Comparison of ENCODE assay signal across 12 mouse cellular contexts in genomic region chr8:94869146-94869545, GRCm38 (mm10). TPM values are rescaled to one million over a fixed set of nuclear protein-coding genes. Genes with fewer than 3 reads are reported as not detected.
DNase-seq lines count a peak whose midpoint lies in the region; ATAC-seq and TF ChIP-seq lines count a peak whose summit lies in the region.
"Had no signal": no experiment of that assay in that cellular context is flagged by ENCODE, and none has a peak within 500 bp of the region (broad histone marks: within the 10 kb centered on the region; RNA-seq: fewer than 3 reads in every experiment).

No protein-coding gene starts in this region.

- TF ChIP-seq CTCF in brain, embryonic 14.5 days (IDR thresholded peaks at IDR 0.05; ENCODE audit: borderline replicate concordance, extremely low read depth, insufficient read depth, insufficient read length) = no peak

- peak; percentile 21; the same call in 1 of the 2 replicates for ATAC-seq in heart, embryonic 16.5 days (replicated peaks; ENCODE audit: extremely low read depth, insufficient read depth, low FRiP score)
- no peak for ATAC-seq in midbrain, embryonic 11.5 days (ENCODE audit: low FRiP score)
- ATAC-seq: Patski had no signal

- H3K9me3 ChIP-seq in heart, embryonic 16.5 days (replicated peaks; ENCODE audit: control insufficient read depth, low read length) = no peaks in the 10 kb centered on the region
- no peaks in the 10 kb centered on the region for H3K9me3 ChIP-seq in midbrain, embryonic 11.5 days (ENCODE audit: control insufficient read depth, low read length)

- TF ChIP-seq POLR2A in brain, embryonic 14.5 days (IDR thresholded peaks at IDR 0.05; ENCODE audit: borderline replicate concordance, extremely low read depth, insufficient read depth, insufficient read length, poor library complexity, severe bottlenecking) = no peak

- peaks cover 9% of the 10 kb centered on the region for H3K36me3 ChIP-seq in heart, embryonic 16.5 days (ENCODE audit: control insufficient read depth, insufficient read depth)
- no peaks in the 10 kb centered on the region for H3K36me3 ChIP-seq in midbrain, embryonic 11.5 days (ENCODE audit: control insufficient read depth, insufficient read depth, low read length)

- no peak overlapping the region for H3K4me3 ChIP-seq in heart, embryonic 16.5 days (ENCODE audit: low read length)
- H3K4me3 ChIP-seq in midbrain, embryonic 11.5 days (ENCODE audit: low read depth, low read length) = no peak overlapping the region

- intact Hi-C loops in heart, postnatal 14 days (cut with DNase I) = no loop called here

- peaks cover 39% of the 10 kb centered on the region for H3K4me1 ChIP-seq in heart, embryonic 16.5 days (ENCODE audit: control insufficient read depth, insufficient read depth, low read length)
- peaks cover 7% of the 10 kb centered on the region; the same call in 1 of the 2 replicates for H3K4me1 ChIP-seq in midbrain, embryonic 11.5 days (ENCODE audit: control insufficient read depth, insufficient read depth, low read length)

- DNase-seq in heart, adult 11 months = peak; percentile 95
- DNase-seq in heart, postnatal 14 days = no peak
- DNase-seq in brain, embryonic 14.5 days (ENCODE audit: low read depth) = peak; percentile 50
- no peak for DNase-seq in midbrain, embryonic 11.5 days (ENCODE audit: low spot score, missing footprints)
- DNase-seq in yolk sac, embryonic 10.5 days (ENCODE audit: low spot score) = no peak
- DNase-seq in testis, postnatal 10 days (ENCODE audit: low spot score) = no peak
- DNase-seq in cerebellum, postnatal 36 days = no peak
- DNase-seq: kidney, adult 8-10 months; right cerebral cortex, postnatal 14 days; thymus, adult 2 months had no signal

- no peak overlapping the region for H3K27ac ChIP-seq in heart, embryonic 16.5 days (ENCODE audit: low read length)
- H3K27ac ChIP-seq in midbrain, embryonic 11.5 days (ENCODE audit: low read depth, low read length) = no peak overlapping the region

- 41% methylated on average over 7 of the region's 7 CpGs for WGBS in heart, embryonic 16.5 days
- WGBS in midbrain, embryonic 11.5 days = 61% methylated on average over 7 of the region's 7 CpGs

- H3K4me2 ChIP-seq in heart, embryonic 16.5 days (ENCODE audit: low read depth, low read length) = peak overlapping the region; percentile 17; the same call in 1 of the 2 replicates
- peak overlapping the region; percentile 2; the same call in 1 of the 2 replicates for H3K4me2 ChIP-seq in midbrain, embryonic 11.5 days

- peak overlapping the region; percentile 35 for H3K9ac ChIP-seq in heart, embryonic 16.5 days (ENCODE audit: low read length)
- H3K9ac ChIP-seq in midbrain, embryonic 11.5 days (ENCODE audit: low read length) = no peak overlapping the region

- H3K27me3 ChIP-seq in heart, embryonic 16.5 days (ENCODE audit: control insufficient read depth, insufficient read depth, low read length) = no peaks in the 10 kb centered on the region
- no peaks in the 10 kb centered on the region; the same call in 1 of the 2 replicates for H3K27me3 ChIP-seq in midbrain, embryonic 11.5 days (ENCODE audit: control insufficient read depth, insufficient read depth, low read length)
- H3K27me3 ChIP-seq: Patski had no signal

RNA-seq across cellular contexts. Expression of gene Dok4, which starts 7.0 kb away (rescaled TPM):
- 10 to 100 TPM; 23.3 to 26.5 TPM for total RNA-seq in heart, postnatal 14 days (2021)
- polyA plus RNA-seq in brain, embryonic 14.5 days (2012; rRNA removed) = 82.4 and 85.0 TPM in 2 replicates
- polyA plus RNA-seq in heart, embryonic 16.5 days (2015; fragmentation: Nextera tagmentation; extraction: Ambion mirVana) = 28.9 and 33.7 TPM in 2 replicates
- polyA plus RNA-seq in midbrain, embryonic 11.5 days (2014; fragmentation: Nextera tagmentation; extraction: Ambion mirVana) = 12.0 and 12.9 TPM in 2 replicates

RNA-seq across cellular contexts. Expression of gene Polr2c, which starts 11.9 kb away (rescaled TPM):
- 10 to 100 TPM; 65.4 to 65.8 TPM for total RNA-seq in heart, postnatal 14 days (2021)
- polyA plus RNA-seq in brain, embryonic 14.5 days (2012; rRNA removed) = 98.3 and 144 TPM in 2 replicates
- 123 and 134 TPM in 2 replicates for polyA plus RNA-seq in heart, embryonic 16.5 days (2015; fragmentation: Nextera tagmentation; extraction: Ambion mirVana)
- polyA plus RNA-seq in midbrain, embryonic 11.5 days (2014; fragmentation: Nextera tagmentation; extraction: Ambion mirVana) = 160 and 169 TPM in 2 replicates

RNA-seq across cellular contexts. Expression of gene Ciapin1, which starts 31.0 kb away (rescaled TPM):
- 10 to 100 TPM; 76.8 to 92.4 TPM for total RNA-seq in heart, postnatal 14 days (2021)
- 81.3 and 82.0 TPM in 2 replicates for polyA plus RNA-seq in brain, embryonic 14.5 days (2012; rRNA removed)
- 88.2 and 98.8 TPM in 2 replicates for polyA plus RNA-seq in heart, embryonic 16.5 days (2015; fragmentation: Nextera tagmentation; extraction: Ambion mirVana)
- 134 and 154 TPM in 2 replicates for polyA plus RNA-seq in midbrain, embryonic 11.5 days (2014; fragmentation: Nextera tagmentation; extraction: Ambion mirVana)

RNA-seq across cellular contexts. Expression of gene Coq9, which starts 31.0 kb away (rescaled TPM):
- 100 to 1,000 TPM; 400 to 427 TPM for total RNA-seq in heart, postnatal 14 days (2021)
- polyA plus RNA-seq in brain, embryonic 14.5 days (2012; rRNA removed) = 60.1 and 62.3 TPM in 2 replicates
- polyA plus RNA-seq in heart, embryonic 16.5 days (2015; fragmentation: Nextera tagmentation; extraction: Ambion mirVana) = 194 and 209 TPM in 2 replicates
- polyA plus RNA-seq in midbrain, embryonic 11.5 days (2014; fragmentation: Nextera tagmentation; extraction: Ambion mirVana) = 49.4 and 51.5 TPM in 2 replicates

RNA-seq across cellular contexts. Expression of gene Ccdc102a, which starts 48.8 kb away (rescaled TPM):
- 10 to 100 TPM; 10.8 to 10.9 TPM for total RNA-seq in heart, postnatal 14 days (2021)
- 9.0 and 11.1 TPM in 2 replicates for polyA plus RNA-seq in brain, embryonic 14.5 days (2012; rRNA removed)
- 17.4 and 19.8 TPM in 2 replicates for polyA plus RNA-seq in heart, embryonic 16.5 days (2015; fragmentation: Nextera tagmentation; extraction: Ambion mirVana)
- polyA plus RNA-seq in midbrain, embryonic 11.5 days (2014; fragmentation: Nextera tagmentation; extraction: Ambion mirVana) = 13.5 and 15.9 TPM in 2 replicates

Comparison
In these comparisons a context has a peak if more than half of its experiments do, and no peak if none do; other contexts are left out.
1. DNase-seq: peak in heart, adult 11 months (single experiment) and brain, embryonic 14.5 days (single experiment); none in heart, postnatal 14 days (0 of 2), midbrain, embryonic 11.5 days (single experiment), yolk sac, embryonic 10.5 days (single experiment), testis, postnatal 10 days (single experiment) and cerebellum, postnatal 36 days (0 of 2).